Mouse (Mus musculus) hindbrain, embryonic 13.5 days (tissue): ENCODE data around the gene Ankrd2. TPM values are rescaled to one million over a fixed set of nuclear protein-coding genes. Genes with fewer than 3 reads are reported as not detected.

Experiments used
- ATAC-seq: fragments of 200-750 bp; cut with Nextera tagmentation; 2 replicates; pipeline ENCODE4 v1.8.0; 2017; ENCODE audit warnings: moderate TSS enrichment; ENCODE audit not compliant: low FRiP score
- H3K27ac ChIP-seq: fragments of 300-500 bp; sonication (generic); 2 replicates; pipeline ENCODE4 v1.5.1; 2015; ENCODE audit warnings: inconsistent platforms, mild to moderate bottlenecking, moderate library complexity
- H3K27me3 ChIP-seq: fragments of 300-500 bp; sonication (generic); 2 replicates; pipeline ENCODE4 v1.6.1; 2015; ENCODE audit warnings: mild to moderate bottlenecking, inconsistent platforms
- H3K36me3 ChIP-seq: fragments of 300-500 bp; sonication (generic); 2 replicates; pipeline ENCODE4 v1.6.1; 2015; ENCODE audit warnings: mild to moderate bottlenecking, inconsistent platforms
- H3K4me1 ChIP-seq: fragments of 300-500 bp; sonication (generic); replicated peaks from 2 replicates; pipeline ENCODE4 v1.6.1; 2015; ENCODE audit warnings: inconsistent platforms
- H3K4me2 ChIP-seq: fragments of 300-500 bp; sonication (generic); 2 replicates; pipeline ENCODE4 v1.6.1; 2015; ENCODE audit warnings: inconsistent platforms, mild to moderate bottlenecking, moderate library complexity
- H3K4me3 ChIP-seq: fragments of 300-500 bp; sonication (generic); 2 replicates; pipeline ENCODE4 v1.5.1; 2015; ENCODE audit warnings: mild to moderate bottlenecking, inconsistent platforms
- H3K9ac ChIP-seq: fragments of 300-500 bp; sonication (generic); 2 replicates; pipeline ENCODE4 v1.6.1; 2015; ENCODE audit warnings: mild to moderate bottlenecking, inconsistent platforms
- H3K9me3 ChIP-seq: fragments of 300-500 bp; sonication (generic); 2 replicates; pipeline ENCODE4 v1.6.1; 2016; ENCODE audit warnings: inconsistent platforms
- WGBS: fragments of 180-500 bp; shearing (Covaris S2); methylation state at CpG from one replicate; pipeline ENCODE4 v1.1.7; 2015; 5-methylcytosine and 5-hydroxymethylcytosine counted together
- polyA plus RNA-seq: library from polyadenylated mRNA; unstranded; fragments of >200 nt; fragmentation: Nextera tagmentation; extraction: Ambion mirVana; gene quantifications from 2 replicates; pipeline ENCODE4 v1.2.1, GENCODE M21; 2015

Ankrd2 gene
- polyA plus RNA-seq, 1 experiment from 2014 or later = 0.35 TPM

DNA sequence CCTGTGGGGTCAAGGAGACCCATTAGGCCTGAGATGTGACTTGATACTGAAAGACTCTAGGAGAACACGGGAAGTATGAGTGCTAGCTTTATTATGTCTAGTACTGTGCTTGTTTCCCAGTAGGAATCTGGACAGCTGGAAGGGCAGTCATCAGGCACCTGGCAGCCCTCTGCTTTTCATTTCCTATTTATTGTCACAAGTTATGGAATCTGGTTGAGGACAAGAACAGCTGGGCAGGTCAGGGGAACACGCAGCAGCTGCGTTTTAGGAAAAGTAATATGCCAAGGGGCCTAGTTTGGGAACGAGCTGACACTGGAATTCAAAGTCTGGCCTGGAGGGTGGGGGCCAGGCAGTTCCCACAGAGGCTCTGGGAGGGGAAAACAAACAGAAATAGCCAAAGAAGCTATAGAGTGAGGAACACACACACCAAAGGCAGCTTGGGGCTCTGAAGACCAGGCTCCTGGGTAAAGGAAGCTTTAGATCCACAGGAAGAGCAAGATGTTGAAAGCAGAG is 35.3 kb upstream of the Ankrd2 start:
- 0 out of 2 replicates have a peak, but pooled peaks cover 3% of the 10 kb centered on the region for H3K4me1 ChIP-seq
- ATAC-seq = no peak
- no peak overlapping the region for H3K27ac ChIP-seq
- no peaks in the 10 kb centered on the region for H3K9me3 ChIP-seq
- H3K36me3 ChIP-seq = no peaks in the 10 kb centered on the region
- 79% methylated on average over 4 of the region's 4 CpGs for WGBS
- no peak overlapping the region for H3K4me2 ChIP-seq
- H3K27me3 ChIP-seq = no peaks in the 10 kb centered on the region
- no peak overlapping the region for H3K9ac ChIP-seq
- no peak overlapping the region for H3K4me3 ChIP-seq

DNA sequence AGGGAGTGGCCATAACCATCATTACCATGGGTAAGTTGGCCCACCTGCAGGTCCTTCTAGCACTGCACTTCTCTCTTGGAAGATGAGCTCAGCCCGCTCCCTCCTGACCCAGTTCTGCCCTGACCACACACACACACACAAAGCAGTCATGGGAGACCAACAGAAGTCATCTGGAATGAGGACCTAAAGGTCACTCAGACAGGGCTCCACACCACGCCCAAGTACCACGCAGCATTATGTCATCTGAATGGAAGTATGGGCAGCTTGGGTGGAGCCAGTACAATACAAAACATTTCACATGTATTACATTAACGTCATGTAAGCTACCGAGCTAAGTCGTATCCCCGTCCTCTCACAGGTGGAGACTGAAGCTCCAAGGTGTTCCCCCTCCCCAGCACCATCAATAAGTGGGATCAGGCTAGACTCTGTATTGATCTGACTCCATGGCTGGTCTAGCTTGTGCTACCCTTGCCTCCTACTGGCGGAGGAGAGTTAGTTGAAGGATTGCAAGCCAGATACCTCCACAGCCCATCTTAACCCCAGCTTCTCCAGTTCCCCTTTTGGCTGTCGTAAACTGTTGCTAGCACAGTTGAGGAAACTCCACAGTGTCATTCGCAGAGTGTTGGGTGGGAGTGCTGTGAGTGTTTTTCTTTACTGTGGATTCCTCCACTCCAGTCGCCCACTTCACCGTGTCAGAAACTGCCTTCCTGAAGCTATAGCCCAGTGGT is 34.4 kb upstream of the Ankrd2 start:
- Histone ChIP-seq H3K4me3 (no peak overlapping the region), H3K9ac (no peak overlapping the region), H3K4me2 (no peak overlapping the region), H3K9me3 (no peaks in the 10 kb centered on the region), H3K27ac (no peak overlapping the region), H3K36me3 (no peaks in the 10 kb centered on the region), H3K4me1 (0 out of 2 replicates have a peak, but pooled peaks cover 3% of the 10 kb centered on the region), H3K27me3 (no peaks in the 10 kb centered on the region)
- ATAC-seq = no peak
- 92% methylated on average over 12 of the region's 12 CpGs for WGBS

DNA sequence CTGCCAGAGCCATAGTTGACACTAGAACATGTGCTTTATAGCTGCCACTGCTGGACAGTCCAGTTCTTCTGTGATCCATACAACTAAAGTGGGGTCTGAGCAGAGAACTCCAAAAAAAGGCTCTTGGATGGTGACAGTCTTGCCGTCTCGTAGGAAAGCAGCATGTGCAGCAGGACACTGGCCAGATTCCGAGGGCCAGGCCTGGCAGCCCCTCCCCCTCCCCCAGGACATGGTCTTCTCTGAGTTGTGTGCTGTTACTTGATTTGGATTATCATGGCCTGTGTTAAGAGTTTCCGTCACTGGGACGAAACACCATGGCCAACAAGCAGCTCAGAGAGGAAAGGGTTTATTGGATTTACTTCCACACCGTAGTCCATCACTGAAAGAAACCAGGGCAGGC is 31.5 kb upstream of the Ankrd2 start:
- no peak for ATAC-seq
- WGBS = 81% methylated on average over 6 of the region's 6 CpGs
- Histone ChIP-seq H3K9ac (no peak overlapping the region), H3K4me1 (peaks cover 9% of the 10 kb centered on the region; the same call in 1 of the 2 replicates), H3K27ac (no peak overlapping the region), H3K9me3 (no peaks in the 10 kb centered on the region), H3K4me3 (no peak overlapping the region), H3K36me3 (no peaks in the 10 kb centered on the region), H3K27me3 (no peaks in the 10 kb centered on the region), H3K4me2 (no peak overlapping the region)

DNA sequence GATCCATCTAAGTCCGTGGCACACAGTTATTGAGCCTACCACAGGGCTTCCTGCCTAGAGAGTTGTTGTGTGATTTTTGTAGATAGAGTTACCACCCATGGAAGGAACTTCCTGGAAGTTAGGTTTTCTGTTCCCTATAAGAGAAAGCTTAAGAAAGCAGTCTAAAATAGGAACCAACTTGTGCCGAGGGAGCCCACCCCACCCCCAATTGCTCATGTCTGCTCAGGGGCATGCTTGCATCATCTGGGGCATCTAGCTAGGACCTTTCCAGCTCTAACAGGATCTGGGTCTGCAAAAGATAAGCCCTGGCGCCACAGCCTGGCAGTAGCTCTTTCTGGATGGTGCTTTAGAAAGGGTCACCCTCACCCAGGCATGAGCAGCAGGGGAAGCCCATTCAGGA is 30.2 kb upstream of the Ankrd2 start:
- no peak for ATAC-seq

DNA sequence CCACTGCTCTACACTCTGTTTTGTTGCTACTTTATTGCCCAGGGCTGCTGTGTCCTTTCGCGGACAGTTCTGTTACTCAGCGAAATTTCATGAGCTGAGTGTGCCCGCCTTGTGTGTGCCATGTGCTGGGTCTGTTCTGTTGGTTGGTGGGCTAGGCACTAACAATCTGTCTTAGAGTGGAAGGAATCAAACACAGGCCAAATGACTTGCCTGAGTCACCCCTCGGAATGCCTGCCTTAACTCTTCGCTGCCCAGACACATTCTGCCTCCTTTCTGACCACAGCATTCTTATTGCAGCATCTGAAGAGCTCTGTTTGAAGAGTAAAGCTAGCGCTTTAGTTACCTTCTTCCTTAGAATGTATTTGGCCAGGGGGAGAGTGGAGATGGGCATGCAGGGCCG is 29.2 kb upstream of the Ankrd2 start:
- Histone ChIP-seq H3K9me3 (no peaks in the 10 kb centered on the region), H3K36me3 (no peaks in the 10 kb centered on the region), H3K9ac (no peak overlapping the region), H3K27me3 (no peaks in the 10 kb centered on the region), H3K4me1 (peaks cover 6% of the 10 kb centered on the region; the same call in 1 of the 2 replicates), H3K4me2 (no peak overlapping the region), H3K4me3 (no peak overlapping the region), H3K27ac (no peak overlapping the region)
- ATAC-seq = no peak
- WGBS = 76% methylated on average over 8 of the region's 8 CpGs

More for the DNA sequence above, 30.2 kb upstream of the Ankrd2 start:
- no peaks in the 10 kb centered on the region for H3K9me3 ChIP-seq
- H3K4me3 ChIP-seq = no peak overlapping the region
- H3K27me3 ChIP-seq = no peaks in the 10 kb centered on the region
- H3K9ac ChIP-seq = no peak overlapping the region
- 79% methylated on average over 3 of the region's 3 CpGs for WGBS
- H3K27ac ChIP-seq = no peak overlapping the region
- H3K4me1 ChIP-seq = peaks cover 7% of the 10 kb centered on the region; the same call in 1 of the 2 replicates
- no peak overlapping the region for H3K4me2 ChIP-seq
- H3K36me3 ChIP-seq = no peaks in the 10 kb centered on the region

DNA sequence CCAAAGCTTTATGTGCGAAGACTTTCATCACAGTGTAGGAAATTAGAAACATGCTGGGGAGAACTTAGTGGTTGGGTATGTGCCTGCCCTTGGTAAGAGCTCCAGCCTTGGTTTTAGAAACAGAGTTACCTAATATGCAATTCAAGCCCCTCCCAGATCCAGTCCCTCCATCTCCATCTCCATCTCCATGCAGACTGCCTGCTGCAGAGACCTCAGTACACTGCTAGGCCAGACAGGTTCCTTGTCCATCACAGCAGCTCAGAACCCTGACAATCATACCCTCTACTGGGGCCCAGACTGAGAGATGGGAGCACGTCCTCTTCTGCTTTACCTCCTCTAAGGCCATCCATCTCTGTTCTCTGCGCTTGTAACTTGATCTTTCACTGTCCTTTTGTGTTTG is 27.2 kb upstream of the Ankrd2 start:
- no peaks in the 10 kb centered on the region for H3K36me3 ChIP-seq
- no peak overlapping the region for H3K27ac ChIP-seq
- 64% methylated on average over 3 of the region's 3 CpGs for WGBS
- no peaks in the 10 kb centered on the region for H3K27me3 ChIP-seq
- peaks cover 6% of the 10 kb centered on the region; the same call in 1 of the 2 replicates for H3K4me1 ChIP-seq
- no peak for ATAC-seq
- H3K9ac ChIP-seq = no peak overlapping the region
- H3K9me3 ChIP-seq = no peaks in the 10 kb centered on the region
- no peak overlapping the region for H3K4me2 ChIP-seq
- H3K4me3 ChIP-seq = no peak overlapping the region

DNA sequence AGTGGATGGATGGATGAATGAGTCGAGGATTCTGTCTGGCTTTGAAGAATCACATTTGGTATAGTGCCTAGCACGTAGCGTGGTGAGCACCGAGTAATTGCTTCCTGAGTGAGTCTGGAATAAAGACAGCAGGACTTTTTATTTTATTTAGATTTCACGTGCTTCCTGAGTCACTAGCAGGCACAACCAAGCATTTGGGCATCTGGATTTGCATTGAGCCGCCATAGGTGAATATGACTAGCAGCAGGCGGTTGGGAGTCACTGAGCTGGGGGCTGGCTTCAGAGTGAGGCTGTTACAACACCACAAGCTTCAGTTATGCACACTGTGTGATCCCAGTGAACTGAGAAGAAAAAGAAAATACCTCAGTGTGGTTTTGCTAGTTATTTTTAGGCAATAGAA is 26.7 kb upstream of the Ankrd2 start:
- H3K27me3 ChIP-seq = no peaks in the 10 kb centered on the region
- H3K4me1 ChIP-seq = peaks cover 6% of the 10 kb centered on the region; the same call in 1 of the 2 replicates
- no peak overlapping the region for H3K4me3 ChIP-seq
- no peak for ATAC-seq
- no peak overlapping the region for H3K9ac ChIP-seq
- 70% methylated on average over 7 of the region's 7 CpGs for WGBS
- no peaks in the 10 kb centered on the region for H3K36me3 ChIP-seq
- no peak overlapping the region for H3K4me2 ChIP-seq
- no peaks in the 10 kb centered on the region for H3K9me3 ChIP-seq
- no peak overlapping the region for H3K27ac ChIP-seq

DNA sequence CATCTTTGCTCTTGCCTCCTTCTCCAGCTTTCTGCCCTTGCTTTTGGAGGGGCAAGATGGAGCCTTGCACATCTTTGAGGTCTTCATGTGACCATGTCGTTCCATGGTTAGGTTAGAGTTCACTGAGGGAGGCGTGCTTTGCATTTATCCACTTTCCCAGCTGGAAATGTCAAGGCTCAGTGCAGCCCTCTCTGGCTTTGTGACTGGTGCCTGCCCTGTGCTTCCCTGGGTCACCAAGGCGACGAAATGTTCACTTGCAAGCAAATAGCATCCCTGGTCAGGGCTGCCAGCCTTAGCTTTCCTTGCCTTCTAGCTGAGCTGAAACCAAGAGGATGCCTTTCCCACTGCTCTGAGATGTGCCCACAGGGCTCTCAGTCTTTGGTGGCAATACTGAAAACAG is 25.4 kb upstream of the Ankrd2 start:
- H3K4me1 ChIP-seq = peaks cover 6% of the 10 kb centered on the region; the same call in 1 of the 2 replicates
- 51% methylated on average over 4 of the region's 4 CpGs for WGBS
- 0 out of 2 replicates have a peak overlapping the region, but pooled peaks have one; percentile 30 for H3K9ac ChIP-seq
- H3K27ac ChIP-seq = no peak overlapping the region
- H3K36me3 ChIP-seq = no peaks in the 10 kb centered on the region
- no peaks in the 10 kb centered on the region for H3K27me3 ChIP-seq
- H3K4me3 ChIP-seq = no peak overlapping the region
- no peak for ATAC-seq
- H3K4me2 ChIP-seq = no peak overlapping the region
- no peaks in the 10 kb centered on the region for H3K9me3 ChIP-seq

DNA sequence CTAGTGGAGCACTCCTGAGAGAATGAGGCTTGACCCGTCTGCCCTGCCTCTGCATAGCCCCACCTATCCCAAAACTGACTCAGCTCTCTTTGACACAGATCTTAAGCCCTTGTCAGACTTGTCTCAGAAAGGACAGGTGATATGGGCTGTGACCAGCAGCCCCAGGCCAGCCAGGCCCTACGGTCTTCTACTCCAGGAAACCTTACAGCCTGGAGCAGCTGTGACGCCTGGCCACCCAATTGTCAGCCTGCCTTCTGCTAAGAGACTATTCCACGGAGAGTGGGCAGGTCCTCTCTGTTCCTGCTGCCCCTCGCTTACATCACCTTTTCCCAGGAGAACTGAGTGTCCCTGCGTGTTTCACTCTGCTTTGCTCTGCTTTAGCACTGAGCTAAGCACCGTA is 24.7 kb upstream of the Ankrd2 start:
- H3K9me3 ChIP-seq = no peaks in the 10 kb centered on the region
- ATAC-seq = no peak
- 88% methylated on average over 7 of the region's 7 CpGs for WGBS
- no peak overlapping the region for H3K4me2 ChIP-seq
- 0 out of 2 replicates have a peak overlapping the region, but pooled peaks have one; percentile 2 for H3K9ac ChIP-seq
- peaks cover 9% of the 10 kb centered on the region for H3K4me1 ChIP-seq
- no peak overlapping the region for H3K27ac ChIP-seq
- H3K36me3 ChIP-seq = no peaks in the 10 kb centered on the region
- H3K27me3 ChIP-seq = no peaks in the 10 kb centered on the region
- H3K4me3 ChIP-seq = no peak overlapping the region

DNA sequence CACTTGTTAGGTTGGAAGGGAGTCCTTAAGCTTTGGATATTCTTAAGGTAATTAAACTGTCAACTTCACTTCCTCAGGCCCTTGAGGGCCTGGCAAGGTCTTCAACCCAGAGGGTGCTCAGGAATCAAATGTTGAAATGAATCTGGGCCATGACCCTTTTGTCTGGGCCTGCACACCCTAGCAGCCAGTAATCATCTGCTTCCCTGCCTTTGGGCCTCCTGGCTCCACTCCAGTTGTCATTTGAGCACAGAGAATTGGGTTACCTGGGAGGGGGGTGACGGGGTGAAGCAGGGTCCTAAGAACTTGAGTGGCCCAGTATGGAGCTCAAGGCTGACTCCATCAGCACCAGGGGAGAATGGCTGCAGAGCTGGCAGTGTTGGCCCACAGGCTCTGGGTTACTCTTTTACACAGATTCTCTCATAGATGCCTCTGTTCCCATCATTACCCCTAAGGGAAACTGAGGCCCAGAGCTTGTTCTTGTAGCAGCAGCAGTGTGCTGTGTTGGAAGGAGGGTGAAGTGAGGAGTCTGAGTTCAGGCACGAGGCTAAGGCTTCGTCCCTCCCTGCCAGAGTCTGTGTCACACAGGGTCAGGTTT is 21.5 kb upstream of the Ankrd2 start:
- Histone ChIP-seq H3K27me3 (no peaks in the 10 kb centered on the region), H3K4me1 (peaks cover 18% of the 10 kb centered on the region), H3K36me3 (no peaks in the 10 kb centered on the region), H3K9ac (no peak overlapping the region), H3K27ac (no peak overlapping the region), H3K9me3 (no peaks in the 10 kb centered on the region), H3K4me3 (no peak overlapping the region), H3K4me2 (no peak overlapping the region)
- 93% methylated on average over 3 of the region's 3 CpGs for WGBS
- no peak for ATAC-seq

DNA sequence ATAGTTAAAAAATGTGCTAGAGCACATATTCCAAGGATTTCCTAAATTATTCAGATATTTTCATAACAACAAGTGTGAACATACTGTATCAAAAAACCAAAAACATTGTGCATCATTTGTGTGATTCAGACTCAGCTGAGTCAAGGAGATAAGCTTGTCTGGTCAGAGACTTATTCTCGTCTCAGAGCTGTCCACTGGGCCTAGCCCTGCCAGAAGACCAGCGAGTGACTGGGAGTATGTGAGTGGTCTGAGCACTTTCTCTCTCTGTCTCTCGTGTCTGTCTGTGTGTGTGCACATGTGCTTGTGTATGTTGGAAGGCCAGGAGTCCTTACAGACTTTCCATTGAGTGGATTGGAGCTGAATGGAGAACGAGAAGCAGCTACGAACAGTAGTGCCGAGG is 20.8 kb upstream of the Ankrd2 start:
- WGBS = 82% methylated on average over 6 of the region's 6 CpGs
- Histone ChIP-seq H3K4me3 (no peak overlapping the region), H3K36me3 (no peaks in the 10 kb centered on the region), H3K4me2 (no peak overlapping the region), H3K9ac (no peak overlapping the region), H3K9me3 (no peaks in the 10 kb centered on the region), H3K4me1 (peaks cover 18% of the 10 kb centered on the region), H3K27me3 (no peaks in the 10 kb centered on the region), H3K27ac (no peak overlapping the region)
- ATAC-seq = no peak

DNA sequence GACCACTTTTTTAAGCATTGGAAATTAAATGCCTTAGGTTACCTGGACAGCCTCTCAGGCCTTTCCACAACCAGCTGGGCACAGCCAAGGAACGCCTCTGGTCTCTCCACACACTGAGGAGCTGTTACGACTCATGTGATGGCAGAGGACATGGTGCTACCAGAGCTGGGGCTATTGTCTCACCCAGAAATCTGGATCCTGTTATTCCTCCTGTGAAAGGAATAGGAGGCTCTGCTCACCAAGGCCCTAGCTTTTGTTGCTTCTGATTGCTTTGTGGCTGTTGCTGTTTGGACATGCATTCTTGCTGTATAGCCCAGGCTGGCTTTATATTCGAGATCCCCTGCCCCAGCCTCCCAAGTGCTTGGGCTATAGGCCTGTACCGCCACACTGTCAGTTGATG is 19.5 kb upstream of the Ankrd2 start:
- Histone ChIP-seq H3K36me3 (no peaks in the 10 kb centered on the region), H3K4me3 (no peak overlapping the region), H3K9ac (peak overlapping the region; percentile 35; the same call in 1 of the 2 replicates), H3K9me3 (no peaks in the 10 kb centered on the region), H3K4me1 (peaks cover 18% of the 10 kb centered on the region), H3K4me2 (no peak overlapping the region), H3K27ac (no peak overlapping the region), H3K27me3 (no peaks in the 10 kb centered on the region)
- 71% methylated on average over 4 of the region's 4 CpGs for WGBS
- no peak for ATAC-seq

DNA sequence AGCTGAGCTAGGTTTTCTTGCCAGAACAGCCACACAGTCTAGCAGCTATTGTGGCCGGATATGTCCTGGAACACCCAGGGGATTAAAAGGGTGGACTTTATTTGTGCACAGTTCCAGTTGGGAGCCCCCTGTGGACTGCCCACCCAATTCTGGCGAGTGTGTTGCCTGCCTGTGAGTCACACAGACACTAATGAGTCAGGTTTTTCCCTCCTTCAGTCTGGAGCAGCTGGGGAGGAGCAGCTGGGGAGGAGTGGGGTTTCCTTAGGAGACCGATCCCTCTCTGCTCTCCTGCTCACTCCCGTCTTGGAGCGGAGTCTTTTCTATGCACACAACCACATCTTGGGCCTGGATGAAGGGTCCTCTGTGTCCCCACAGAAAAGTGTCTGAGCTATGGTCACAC is 19.0 kb upstream of the Ankrd2 start:
- ATAC-seq = no peak
- H3K27ac ChIP-seq = no peak overlapping the region
- H3K4me2 ChIP-seq = no peak overlapping the region
- no peaks in the 10 kb centered on the region for H3K36me3 ChIP-seq
- no peaks in the 10 kb centered on the region for H3K27me3 ChIP-seq
- no peak overlapping the region for H3K9ac ChIP-seq
- peaks cover 18% of the 10 kb centered on the region for H3K4me1 ChIP-seq
- H3K4me3 ChIP-seq = no peak overlapping the region
- H3K9me3 ChIP-seq = no peaks in the 10 kb centered on the region
- WGBS = 69% methylated on average over 5 of the region's 5 CpGs
